16 mouse cellular contexts compared by ENCODE assay signal in genomic region chr6:28486471-28486870, GRCm38 (mm10). TPM values are rescaled to one million over a fixed set of nuclear protein-coding genes. Genes with fewer than 3 reads are reported as not detected.
A peak's percentile ranks its signal among the peaks of the same experiment; 100 is the strongest.
DNase-seq lines count a peak whose midpoint lies in the region; ATAC-seq and TF ChIP-seq lines count a peak whose summit lies in the region.
"Had no signal": no experiment of that assay in that cellular context is flagged by ENCODE, and none has a peak within 500 bp of the region (broad histone marks: within the 10 kb centered on the region; RNA-seq: fewer than 3 reads in every experiment).

No protein-coding gene starts in this region.

- ATAC-seq in heart, embryonic 15.5 days (replicated peaks; ENCODE audit: insufficient number of reproducible peaks, insufficient read depth, low FRiP score, low read depth), result no peak
- ATAC-seq in midbrain, embryonic 16.5 days, result no peak

- DNase-seq in heart, postnatal 25 days (ENCODE audit: low spot score), result no peak
- DNase-seq in CD4-positive helper T cell, adult 2 months (ENCODE audit: low read depth, low spot score), result peak; percentile 13
- DNase-seq in layer of hippocampus, adult 9-11 months, result peak; percentile 57
- DNase-seq in retina, embryonic 14.5 days (ENCODE audit: low spot score), result no peak
- DNase-seq: cerebellum, postnatal 25 days; lung, embryonic 14.5 days; thymus, postnatal 36 days had no signal

- no peaks in the 10 kb centered on the region for H3K9me3 ChIP-seq in heart, embryonic 15.5 days (replicated peaks)
- H3K9me3 ChIP-seq in midbrain, embryonic 16.5 days (replicated peaks; ENCODE audit: control insufficient read depth, low read length, poor library complexity, severe bottlenecking), result no peaks in the 10 kb centered on the region
- H3K9me3 ChIP-seq: embryonic facial prominence, embryonic 12.5 days had no signal

- H3K4me2 ChIP-seq in heart, embryonic 15.5 days, result peak overlapping the region; percentile 23; the same call in 1 of the 2 replicates
- no peak overlapping the region for H3K4me2 ChIP-seq in midbrain, embryonic 16.5 days (ENCODE audit: low read length)
- H3K4me2 ChIP-seq: embryonic facial prominence, embryonic 12.5 days; lung, embryonic 14.5 days had no signal

- peak overlapping the region; percentile 74 for H3K27ac ChIP-seq in heart, embryonic 15.5 days
- peak overlapping the region; percentile 31 for H3K27ac ChIP-seq in bone marrow macrophage, adult 2 months (ENCODE audit: insufficient read depth, low read depth, low read length)
- H3K27ac ChIP-seq in midbrain, embryonic 16.5 days (ENCODE audit: low read length), result no peak overlapping the region
- H3K27ac ChIP-seq: embryonic facial prominence, embryonic 12.5 days had no signal

- H3K4me3 ChIP-seq in heart, embryonic 15.5 days, result no peak overlapping the region
- H3K4me3 ChIP-seq in bone marrow macrophage, adult 2 months (ENCODE audit: insufficient read depth, low read length), result 0 out of 2 replicates have a peak overlapping the region, but pooled peaks have one; percentile 14
- no peak overlapping the region for H3K4me3 ChIP-seq in midbrain, embryonic 16.5 days (ENCODE audit: low read depth, low read length)
- H3K4me3 ChIP-seq: embryonic facial prominence, embryonic 12.5 days had no signal

- peaks cover 8% of the 10 kb centered on the region for H3K36me3 ChIP-seq in heart, embryonic 15.5 days
- H3K36me3 ChIP-seq in midbrain, embryonic 16.5 days (ENCODE audit: control insufficient read depth, insufficient read depth, low read length), result no peaks in the 10 kb centered on the region

- peaks cover 82% of the 10 kb centered on the region for H3K4me1 ChIP-seq in heart, embryonic 15.5 days (replicated peaks)
- peaks cover 81% of the 10 kb centered on the region for H3K4me1 ChIP-seq in bone marrow macrophage, adult 2 months (ENCODE audit: control insufficient read depth, insufficient read depth, low read length)
- peaks cover 12% of the 10 kb centered on the region for H3K4me1 ChIP-seq in midbrain, embryonic 16.5 days (ENCODE audit: control insufficient read depth, insufficient read depth, low read length)

- WGBS in heart, embryonic 15.5 days, result 75% methylated on average over 2 of the region's 2 CpGs
- 92% methylated on average over 2 of the region's 2 CpGs for WGBS in midbrain, embryonic 16.5 days

- no peaks in the 10 kb centered on the region for H3K27me3 ChIP-seq in heart, embryonic 15.5 days
- no peaks in the 10 kb centered on the region for H3K27me3 ChIP-seq in midbrain, embryonic 16.5 days (ENCODE audit: control insufficient read depth, insufficient read depth, low read depth, low read length)
- H3K27me3 ChIP-seq: embryonic facial prominence, embryonic 12.5 days had no signal

- H3K9ac ChIP-seq in heart, embryonic 15.5 days, result no peak overlapping the region
- no peak overlapping the region for H3K9ac ChIP-seq in midbrain, embryonic 16.5 days (ENCODE audit: low read depth, low read length)
- H3K9ac ChIP-seq: embryonic facial prominence, embryonic 12.5 days; lung, embryonic 14.5 days had no signal

- intact Hi-C loops in heart, postnatal 25 days (cut with DNase I), result no loop called here

- no peak for TF ChIP-seq POLR2A in bone marrow macrophage, adult 2 months (IDR thresholded peaks at IDR 0.05; ENCODE audit: borderline replicate concordance, low read depth, low read length)

- no peak for TF ChIP-seq CTCF in bone marrow macrophage, adult 2 months (IDR thresholded peaks at IDR 0.05; ENCODE audit: low read depth, low read length)

RNA-seq across cellular contexts. Expression of gene Snd1, which starts 11.5 kb away (rescaled TPM):
- 70.5 and 87.6 TPM in 2 replicates for polyA plus RNA-seq in heart, embryonic 15.5 days (2015; fragmentation: Nextera tagmentation; extraction: Ambion mirVana)
- total RNA-seq in heart, postnatal 25 days (2021), result 10 to 100 TPM; 75.4 to 78.4 TPM
- 58.9 and 59.1 TPM in 2 replicates for polyA plus RNA-seq in bone marrow macrophage, adult 2 months (2012; ENCODE audit: insufficient read depth, insufficient read length, missing spikeins)
- 81.9 and 82.8 TPM in 2 replicates for polyA plus RNA-seq in midbrain, embryonic 16.5 days (2015; fragmentation: Nextera tagmentation; extraction: Ambion mirVana)

RNA-seq across cellular contexts. Expression of gene Pax4, which starts 37.3 kb away (rescaled TPM):
- not detected in 2 replicates for polyA plus RNA-seq in heart, embryonic 15.5 days (2015; fragmentation: Nextera tagmentation; extraction: Ambion mirVana)
- not detected for total RNA-seq in heart, postnatal 25 days (2021)
- not detected in 2 replicates for polyA plus RNA-seq in bone marrow macrophage, adult 2 months (2012; ENCODE audit: insufficient read depth, insufficient read length, missing spikeins)
- not detected in 2 replicates for polyA plus RNA-seq in midbrain, embryonic 16.5 days (2015; fragmentation: Nextera tagmentation; extraction: Ambion mirVana)
- total RNA-seq: ES-E14; heart, adult 18-20 months; layer of hippocampus, postnatal 14 days had no signal
- polyA plus RNA-seq: embryonic facial prominence, embryonic 12.5 days; limb, embryonic 11.5 days; lung, embryonic 14.5 days had no signal

RNA-seq across cellular contexts. Expression of gene Gcc1, which starts 58.3 kb away (rescaled TPM):
- 5.9 and 9.1 TPM in 2 replicates for polyA plus RNA-seq in heart, embryonic 15.5 days (2015; fragmentation: Nextera tagmentation; extraction: Ambion mirVana)
- 1 to 10 TPM; 7.3 to 7.8 TPM for total RNA-seq in heart, postnatal 25 days (2021)
- 8.4 and 10.3 TPM in 2 replicates for polyA plus RNA-seq in bone marrow macrophage, adult 2 months (2012; ENCODE audit: insufficient read depth, insufficient read length, missing spikeins)
- 13.0 and 14.3 TPM in 2 replicates for polyA plus RNA-seq in midbrain, embryonic 16.5 days (2015; fragmentation: Nextera tagmentation; extraction: Ambion mirVana)

RNA-seq across cellular contexts. Expression of gene Fscn3, which starts 58.9 kb away (rescaled TPM):
- not detected in 2 replicates for polyA plus RNA-seq in heart, embryonic 15.5 days (2015; fragmentation: Nextera tagmentation; extraction: Ambion mirVana)
- total RNA-seq in heart, postnatal 25 days (2021), result not detected
- not detected in 2 replicates for polyA plus RNA-seq in bone marrow macrophage, adult 2 months (2012; ENCODE audit: insufficient read depth, insufficient read length, missing spikeins)
- polyA plus RNA-seq in midbrain, embryonic 16.5 days (2015; fragmentation: Nextera tagmentation; extraction: Ambion mirVana), result 0.13 TPM in 1 of 2 replicates, not detected in the other
- total RNA-seq: ES-E14; heart, adult 18-20 months; layer of hippocampus, postnatal 14 days had no signal
- polyA plus RNA-seq: embryonic facial prominence, embryonic 12.5 days; intestine, embryonic 14.5 days; limb, embryonic 11.5 days; lung, embryonic 14.5 days had no signal

Comparison
In these comparisons a context has a peak if more than half of its experiments do, and no peak if none do; other contexts are left out.
1. DNase-seq: peak in CD4-positive helper T cell, adult 2 months (single experiment) and layer of hippocampus, adult 9-11 months (single experiment); none in heart, postnatal 25 days (single experiment) and retina, embryonic 14.5 days (single experiment).